Mouse (Mus musculus): ENCODE data around the gene Gm7951. TPM values are rescaled to one million over a fixed set of nuclear protein-coding genes. Genes with fewer than 3 reads are reported as not detected.
"Not testable (repeated sequence)": the region's sequence is repeated elsewhere in the genome, so short reads cannot be mapped to it uniquely, and the experiment has no call there.

The Gm7951 gene
- polyA plus RNA-seq (2012; rRNA removed) = 0.12 TPM in 1 of 2 replicates, not detected in the other

- not testable (repeated sequence) for H3K27ac ChIP-seq (ENCODE audit: control insufficient read depth, insufficient read depth, low read depth, low read length); H3K4me3 ChIP-seq (ENCODE audit: control insufficient read depth, low read depth, low read length); H3K4me1 ChIP-seq (ENCODE audit: control insufficient read depth, insufficient read depth, low read length); H3K27me3 ChIP-seq (ENCODE audit: control insufficient read depth, insufficient read depth, low read length); H3K36me3 ChIP-seq (ENCODE audit: control insufficient read depth, insufficient read depth, low read length)
These were observed at the start of gene Gm7951 for GRCm38 (mm10) chr14:42117269-42117668. Gene Gm7951 (minus strand): TSS chr14:42117369.

DNA sequence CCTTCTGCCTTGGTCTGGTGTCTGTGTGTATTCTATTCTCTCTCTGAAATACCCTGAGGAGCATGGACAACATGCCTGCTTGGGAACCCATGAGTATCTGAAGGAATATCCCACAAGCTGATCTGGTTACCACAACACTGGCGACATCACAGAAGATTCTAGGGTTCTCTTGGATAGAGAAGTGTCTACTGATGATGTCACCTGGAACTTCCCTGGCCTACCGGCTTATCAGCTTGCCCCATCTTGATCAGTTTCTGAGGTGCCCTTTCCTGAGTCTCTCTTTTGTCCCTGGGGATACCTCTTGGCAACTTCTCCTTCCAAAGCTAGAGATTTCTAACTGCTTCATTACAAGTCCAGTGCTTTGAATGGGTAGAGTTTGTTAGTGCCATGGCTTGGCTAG, 45.4 kb upstream of the Gm7951 start, which contains the start of gene Gm17027:
Gm17027 (minus strand) TSS at position 101 of the 400 bp plus-strand sequence.
- not testable (repeated sequence) for H3K27me3 ChIP-seq (ENCODE audit: control insufficient read depth, insufficient read depth, low read length); H3K36me3 ChIP-seq (ENCODE audit: control insufficient read depth, insufficient read depth, low read length); H3K4me3 ChIP-seq (ENCODE audit: control insufficient read depth, low read depth, low read length); H3K4me1 ChIP-seq (ENCODE audit: control insufficient read depth, insufficient read depth, low read length); H3K27ac ChIP-seq (ENCODE audit: control insufficient read depth, insufficient read depth, low read depth, low read length)

DNA sequence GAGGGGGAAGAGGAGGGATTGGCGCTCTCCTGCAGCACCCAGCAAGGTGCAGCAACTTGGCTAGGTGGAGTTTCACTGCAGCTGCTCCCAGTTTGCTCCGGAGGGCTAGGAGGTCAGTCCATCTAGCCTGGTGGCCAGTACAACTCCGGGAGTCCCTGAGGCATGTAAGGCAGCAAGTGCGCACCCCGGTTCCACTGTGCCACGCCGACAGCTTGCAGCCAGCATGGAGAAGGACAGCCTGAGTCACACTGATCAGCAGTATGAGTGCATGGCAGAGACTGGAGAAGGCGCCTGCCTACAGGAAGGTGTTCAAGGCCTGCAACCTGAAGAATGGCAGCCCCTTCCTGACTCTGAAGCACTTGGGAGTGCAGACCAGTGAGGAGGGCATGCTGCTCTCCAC, 17.4 kb upstream of the Gm7951 start:
- H3K4me1 ChIP-seq (ENCODE audit: control insufficient read depth, insufficient read depth, low read length); H3K27me3 ChIP-seq (ENCODE audit: control insufficient read depth, insufficient read depth, low read length); H3K36me3 ChIP-seq (ENCODE audit: control insufficient read depth, insufficient read depth, low read length); H3K27ac ChIP-seq (ENCODE audit: control insufficient read depth, insufficient read depth, low read depth, low read length): not testable (repeated sequence)
- peak overlapping the region; percentile 27 for H3K4me3 ChIP-seq (ENCODE audit: control insufficient read depth, low read depth, low read length)

- not testable (repeated sequence) for H3K36me3 ChIP-seq (ENCODE audit: control insufficient read depth, insufficient read depth, low read length); H3K4me1 ChIP-seq (ENCODE audit: control insufficient read depth, insufficient read depth, low read length); H3K4me3 ChIP-seq (ENCODE audit: control insufficient read depth, low read depth, low read length); H3K27ac ChIP-seq (ENCODE audit: control insufficient read depth, insufficient read depth, low read depth, low read length); H3K27me3 ChIP-seq (ENCODE audit: control insufficient read depth, insufficient read depth, low read length)
These were observed 16.6 kb upstream of the Gm7951 start for GRCm38 (mm10) chr14:42133806-42134205.

Other genes with a start within 250 kb of the Gm7951 start
- gene Gm7980, start 210.1 kb downstream of the Gm7951 start, polyA plus RNA-seq (2012; rRNA removed) = 0.17 TPM in 1 of 2 replicates, not detected in the other
- gene 1700049E17Rik1, start 192.4 kb downstream of the Gm7951 start, polyA plus RNA-seq (2012; rRNA removed) = not detected in 2 replicates
- gene 1700024B05Rik, start 173.4 kb downstream of the Gm7951 start, polyA plus RNA-seq (2012; rRNA removed) = 2.3 and 2.5 TPM in 2 replicates
- 0.37 and 0.62 TPM in 2 replicates for gene Gm6401, start 149.4 kb downstream of the Gm7951 start, polyA plus RNA-seq (2012; rRNA removed)
- 16.1 and 19.3 TPM in 2 replicates for gene Gm3543, start 134.0 kb downstream of the Gm7951 start, polyA plus RNA-seq (2012; rRNA removed)
- 0.12 and 0.31 TPM in 2 replicates for gene Gm17027, start 45.3 kb upstream of the Gm7951 start, polyA plus RNA-seq (2012; rRNA removed)
- gene Gm3573, start 73.4 kb upstream of the Gm7951 start, polyA plus RNA-seq (2012; rRNA removed) = 3.4 and 3.6 TPM in 2 replicates
- 0.40 and 0.64 TPM in 2 replicates for gene Gm17026, start 142.7 kb upstream of the Gm7951 start, polyA plus RNA-seq (2012; rRNA removed)
- gene Gm9611, start 180.0 kb upstream of the Gm7951 start, polyA plus RNA-seq (2012; rRNA removed) = 0.51 and 1.8 TPM in 2 replicates
- 0.54 and 0.78 TPM in 2 replicates for gene Gm7995, start 192.8 kb upstream of the Gm7951 start, polyA plus RNA-seq (2012; rRNA removed)